Mouse (Mus musculus): ENCODE measurements around the gene Scamp4. TPM values are rescaled to one million over a fixed set of nuclear protein-coding genes. Genes with fewer than 3 reads are reported as not detected.

Gene Scamp4
- 10 to 100 TPM; 49.7 to 54.4 TPM for total RNA-seq (2021)
- long read RNA-seq, experiment 1, transcript Scamp4-201 (7 exons, 1,804 nt), result major isoform, 49 of 75 reads
- long read RNA-seq, experiment 1, partial matches to known transcripts, result 4 of 75 reads
- long read RNA-seq, experiment 1, other reads (novel, unspliced or antisense), result 14 of 75 reads
- long read RNA-seq, experiment 2, transcript Scamp4-201 (7 exons, 1,804 nt), result major isoform, 19 of 35 reads
- long read RNA-seq, experiment 2, partial matches to known transcripts, result 9 of 35 reads
- long read RNA-seq, experiment 2, other reads (novel, unspliced or antisense), result 6 of 35 reads

DNA sequence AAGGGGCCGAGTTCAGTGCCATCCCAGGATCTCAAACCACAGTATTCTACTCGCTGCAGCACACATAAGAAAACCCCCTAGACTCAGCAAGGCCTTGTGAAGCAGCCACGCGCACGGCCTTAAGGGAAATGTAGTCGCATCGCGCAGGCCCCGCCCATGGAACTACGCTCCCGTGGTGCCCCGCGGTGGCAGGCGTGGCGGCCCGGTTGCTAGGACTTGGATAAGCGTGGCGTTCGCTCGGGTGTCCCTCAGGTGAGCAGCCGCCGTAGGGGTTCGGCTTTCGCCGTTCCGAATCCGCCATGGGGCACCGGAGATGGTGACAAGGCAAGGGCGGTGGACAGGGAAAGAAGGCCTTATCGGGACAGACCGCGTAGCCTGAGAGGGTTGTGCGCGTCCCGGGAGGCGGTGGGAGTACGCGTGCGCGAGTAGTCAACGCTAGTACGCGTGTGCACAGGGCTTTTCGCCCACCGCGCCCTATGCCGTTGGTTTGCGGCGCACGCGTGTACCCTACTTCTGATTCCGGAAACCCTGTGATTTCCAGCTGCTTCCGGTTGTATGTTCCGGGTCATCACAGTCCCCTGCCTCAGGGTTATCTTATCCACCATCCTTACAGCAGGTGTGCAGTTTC is at the start of gene Scamp4, which contains the start of gene Adat3:
Gene Scamp4 (plus strand): TSS at position 175 of the 628 bp plus-strand sequence.
Gene Adat3 (plus strand): TSS at position 183 of the 628 bp plus-strand sequence.
- peak; percentile 90 to 94 for DNase-seq (ENCODE audit: low spot score in 2 of 2)

DNA sequence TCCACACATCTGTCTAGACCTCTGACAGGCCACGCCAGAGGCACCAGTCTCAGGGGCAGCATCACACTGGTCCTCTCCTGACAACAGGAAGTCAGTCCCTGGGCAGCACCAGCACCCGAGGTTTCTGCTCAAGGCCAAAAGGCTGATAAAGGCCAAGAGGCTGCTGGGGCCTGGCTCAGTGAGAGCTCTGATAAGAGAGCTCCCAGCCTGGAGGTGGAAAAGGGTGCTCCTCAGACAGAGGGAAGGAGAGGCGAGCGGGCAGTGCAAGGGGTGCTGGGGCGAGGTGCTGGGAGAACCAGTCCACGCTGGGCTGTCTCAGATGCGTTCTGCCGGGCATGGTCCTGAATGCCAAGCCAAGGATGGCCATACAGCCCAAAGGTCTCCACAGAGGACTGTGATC is 49.1 kb upstream of the Scamp4 start:
- no peak for DNase-seq (ENCODE audit: low spot score in 2 of 2)

DNA sequence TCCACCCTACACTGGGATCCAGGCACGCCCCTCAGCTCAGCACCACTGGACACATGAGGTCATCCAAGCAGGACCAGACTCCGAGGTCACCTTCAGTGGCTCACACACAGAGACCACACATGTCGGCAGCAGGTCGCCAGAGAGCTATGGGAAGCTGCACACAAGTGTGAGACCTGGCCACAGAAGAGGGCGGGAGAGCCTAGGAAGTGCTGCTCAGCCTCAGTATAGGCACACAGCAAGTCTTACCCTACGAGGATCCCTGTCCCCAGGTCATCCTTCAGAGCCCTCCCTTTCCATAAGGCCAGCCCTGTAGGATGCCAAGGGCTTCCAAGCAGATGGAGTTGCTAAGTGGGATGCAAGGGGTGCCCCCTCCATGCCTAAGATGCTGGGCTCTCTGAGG is 48.7 kb upstream of the Scamp4 start:
- DNase-seq (ENCODE audit: low spot score in 2 of 2), result no peak

DNA sequence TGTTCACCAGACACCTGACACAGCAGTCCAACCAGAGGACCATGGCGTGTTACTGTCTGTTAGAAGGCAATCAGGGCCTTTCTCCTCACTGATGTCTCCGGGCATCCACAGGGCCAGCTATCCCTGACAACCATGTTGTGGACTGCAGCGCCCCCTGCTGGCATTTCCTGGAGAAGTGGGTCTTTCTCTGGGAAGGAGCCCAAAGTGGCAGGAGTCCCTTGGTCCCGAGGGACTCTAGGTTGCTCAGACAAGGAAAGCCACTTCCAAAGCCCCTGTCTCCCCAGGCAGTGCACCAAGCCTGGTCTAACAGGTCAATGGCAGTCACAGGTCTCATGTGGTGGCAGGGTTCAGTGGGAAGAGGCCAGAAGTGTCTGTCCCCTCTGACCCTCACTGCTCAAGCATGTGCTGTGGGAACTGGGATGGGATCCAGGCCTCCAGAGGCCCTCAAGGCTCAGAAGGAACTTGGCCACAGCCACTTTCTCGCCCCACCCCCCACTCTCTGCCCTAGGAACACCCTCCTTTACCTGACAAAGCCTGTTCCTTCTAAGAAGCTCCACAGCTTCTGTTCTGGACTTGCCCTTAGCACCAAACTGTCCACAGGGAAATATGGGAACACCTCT is 45.2 kb upstream of the Scamp4 start:
- peak; percentile 89 to 90 for DNase-seq (ENCODE audit: low spot score in 2 of 2)

DNA sequence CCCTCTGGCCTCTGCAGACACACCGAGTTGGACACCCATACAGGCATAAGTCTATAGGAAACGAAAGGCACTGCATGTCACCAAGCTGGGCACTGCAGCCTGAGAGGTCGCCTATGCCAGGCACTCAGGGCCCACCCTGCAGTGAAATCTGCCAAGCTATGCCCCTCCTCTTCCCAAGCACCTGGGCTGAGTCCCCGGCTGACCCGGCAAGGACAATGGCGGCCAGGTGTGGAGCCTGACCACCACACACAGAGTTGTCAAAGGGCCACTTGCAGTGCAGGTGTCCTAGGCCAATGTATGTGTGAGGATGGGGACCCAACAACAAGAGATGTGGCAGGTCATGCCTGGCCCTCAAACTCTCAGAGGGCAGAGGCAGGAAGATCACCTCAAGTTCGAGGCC is 43.2 kb upstream of the Scamp4 start:
- DNase-seq (ENCODE audit: low spot score in 2 of 2), result no peak

DNA sequence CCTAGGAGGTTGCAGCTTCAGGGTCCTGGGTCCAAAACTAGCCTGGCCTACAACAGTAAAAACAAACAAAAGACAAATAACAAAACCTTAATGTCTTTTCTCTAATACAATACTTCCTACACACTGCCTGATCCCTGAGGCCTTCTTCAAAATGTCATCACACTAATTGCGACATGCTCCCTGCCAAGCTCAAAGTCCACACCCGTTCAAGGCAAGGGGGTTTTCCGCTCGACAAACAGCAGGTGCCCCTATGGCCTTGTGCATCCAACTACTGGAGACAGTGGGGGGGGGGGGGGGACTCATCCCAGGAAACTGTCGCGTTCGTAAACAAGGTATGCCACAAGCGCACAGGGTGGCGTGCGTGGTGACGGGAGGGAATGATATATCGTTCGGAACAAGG is 42.1 kb upstream of the Scamp4 start:
- no peak for DNase-seq (ENCODE audit: low spot score in 2 of 2)

DNA sequence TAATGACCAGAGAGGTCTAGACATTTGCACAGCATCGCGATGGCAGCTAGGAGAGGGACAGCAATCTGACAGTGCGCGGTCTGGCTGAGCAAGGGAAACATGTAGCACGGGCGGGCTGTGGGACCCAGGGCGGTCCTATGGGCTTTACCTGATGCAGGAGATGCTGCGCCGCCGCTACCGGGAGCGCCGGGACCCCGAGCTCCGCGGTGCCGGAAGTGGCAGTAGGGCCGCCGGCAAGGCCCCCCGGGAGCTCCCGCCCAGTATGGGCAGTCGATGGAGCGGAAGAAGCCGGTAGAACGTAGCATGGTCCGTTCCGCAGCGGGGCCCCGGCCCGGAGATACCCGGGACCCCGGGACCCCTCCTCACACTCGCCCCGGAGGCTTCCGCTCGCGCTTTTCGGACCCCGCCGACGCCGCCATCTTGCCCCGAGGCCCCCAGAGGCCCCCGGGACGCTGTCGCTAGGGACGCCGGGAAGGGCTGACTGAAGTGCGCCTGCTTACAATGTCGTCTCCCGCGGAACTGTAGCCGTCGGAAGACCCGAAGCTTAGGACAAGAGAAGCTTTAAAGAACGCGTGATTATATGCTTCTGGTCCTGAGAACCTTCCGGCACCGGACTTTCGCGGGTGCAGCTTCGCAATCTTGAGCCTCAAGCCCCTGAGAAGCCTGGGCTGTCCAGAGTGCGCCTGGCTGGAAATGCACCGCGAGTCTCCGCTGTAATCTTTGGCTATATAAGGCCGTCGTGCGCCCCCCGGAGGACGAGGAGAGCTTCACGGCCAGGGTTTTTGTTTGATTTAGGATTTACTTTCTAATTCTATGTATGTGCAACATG is 41.3 kb upstream of the Scamp4 start, which contains the start of gene Rexo1:
Gene Rexo1 (minus strand): TSS at position 445 of the 829 bp plus-strand sequence.
- DNase-seq (ENCODE audit: low spot score in 2 of 2), result peak; percentile 88 to 89

DNA sequence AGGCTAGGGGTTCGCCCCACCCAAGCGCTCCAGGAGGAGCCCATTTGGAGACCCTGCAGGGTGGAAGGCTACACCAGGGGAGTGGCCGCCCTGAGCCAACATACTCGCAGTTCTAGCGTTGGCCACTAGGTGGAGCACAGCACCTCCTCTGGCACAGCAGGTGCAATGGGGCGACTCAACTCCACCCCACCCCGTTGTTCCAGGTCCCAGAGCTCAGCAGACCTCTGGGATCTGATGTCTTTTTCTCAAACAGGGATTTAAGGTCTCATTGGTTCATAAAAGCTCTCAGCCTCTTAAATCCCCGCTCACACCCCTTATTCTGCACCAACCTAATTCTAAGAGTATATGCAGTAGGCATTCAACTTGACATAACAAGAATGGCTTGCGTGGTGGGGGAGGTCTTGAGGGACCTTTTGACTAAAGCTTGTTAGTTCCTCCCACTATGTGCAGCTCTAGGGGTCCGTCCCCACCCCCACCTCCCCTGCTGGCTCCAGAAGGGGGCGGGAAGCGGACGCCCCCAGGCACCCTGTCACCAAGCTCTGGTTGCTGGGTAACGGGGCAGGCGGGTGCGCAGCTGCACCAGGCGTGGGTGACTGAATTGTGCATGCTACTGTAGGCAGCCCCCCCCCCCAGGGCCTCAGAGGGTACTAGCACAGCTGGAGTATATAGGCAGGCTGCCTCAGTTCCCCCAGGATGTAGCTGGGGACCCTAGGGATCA is 36.1 kb upstream of the Scamp4 start:
- peak; percentile 88 to 90 for DNase-seq (ENCODE audit: low spot score in 2 of 2)

DNA sequence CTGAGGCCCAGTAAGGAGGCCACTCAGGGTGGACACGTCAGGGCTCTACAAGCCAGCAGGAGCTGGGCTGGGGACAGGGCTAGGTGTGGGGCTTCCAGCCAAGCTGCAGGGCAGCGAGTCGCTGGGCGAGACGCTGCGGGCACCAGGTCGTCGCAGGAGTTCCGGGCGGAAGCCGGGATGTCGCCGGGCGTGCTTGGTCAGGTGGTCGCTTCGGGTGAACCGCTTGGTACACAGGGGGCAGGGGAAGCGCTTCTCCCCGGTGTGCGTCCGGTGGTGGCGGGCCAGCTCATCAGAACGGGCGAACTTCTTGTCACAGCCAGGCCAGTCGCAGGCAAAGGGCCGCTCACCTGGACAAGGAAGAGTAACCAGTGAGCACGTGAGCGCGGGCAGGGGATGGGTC is 33.8 kb upstream of the Scamp4 start:
- no peak for DNase-seq (ENCODE audit: low spot score in 2 of 2)

DNA sequence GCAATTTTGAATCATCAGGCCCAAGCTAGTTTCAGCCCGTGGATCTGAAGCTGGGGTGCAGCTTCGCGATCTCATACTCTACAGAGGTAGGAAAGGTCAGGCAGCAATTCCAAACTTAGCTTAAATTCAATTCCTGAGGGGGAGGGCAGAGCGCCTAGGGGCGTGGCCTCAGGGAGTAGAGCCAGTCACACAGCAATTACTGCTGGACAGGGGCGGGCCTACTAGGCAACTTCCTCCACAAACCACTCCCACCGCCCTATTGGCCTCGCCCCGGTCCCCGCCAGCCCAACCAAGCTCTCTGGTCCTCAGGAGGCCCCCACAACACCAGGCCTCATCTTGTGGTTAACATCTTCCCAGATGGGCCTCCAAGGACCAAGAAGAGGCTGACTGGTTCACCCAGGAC is 33.0 kb upstream of the Scamp4 start:
- DNase-seq (ENCODE audit: low spot score in 2 of 2), result peak in 1 of 2 experiments; percentile 57

DNA sequence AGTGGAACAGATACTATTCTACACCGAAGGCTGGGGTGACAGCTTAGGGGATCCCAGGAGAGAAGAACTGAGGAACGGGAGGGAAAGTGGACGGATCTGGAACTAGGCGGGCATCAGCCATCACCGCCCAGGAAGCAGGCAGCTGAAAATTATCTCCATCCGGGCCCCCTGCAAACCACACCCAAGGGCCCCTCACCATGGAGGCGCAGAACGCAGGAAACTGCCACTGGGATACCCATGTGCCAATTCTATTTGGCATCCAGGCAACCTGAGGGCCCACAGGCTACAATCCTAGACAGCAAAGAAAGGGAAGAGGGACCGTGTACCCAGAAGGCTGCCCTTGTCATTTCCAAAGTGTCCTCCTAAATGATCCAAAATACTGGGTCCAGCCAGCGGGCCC is 32.3 kb upstream of the Scamp4 start:
- no peak for DNase-seq (ENCODE audit: low spot score in 2 of 2)

DNA sequence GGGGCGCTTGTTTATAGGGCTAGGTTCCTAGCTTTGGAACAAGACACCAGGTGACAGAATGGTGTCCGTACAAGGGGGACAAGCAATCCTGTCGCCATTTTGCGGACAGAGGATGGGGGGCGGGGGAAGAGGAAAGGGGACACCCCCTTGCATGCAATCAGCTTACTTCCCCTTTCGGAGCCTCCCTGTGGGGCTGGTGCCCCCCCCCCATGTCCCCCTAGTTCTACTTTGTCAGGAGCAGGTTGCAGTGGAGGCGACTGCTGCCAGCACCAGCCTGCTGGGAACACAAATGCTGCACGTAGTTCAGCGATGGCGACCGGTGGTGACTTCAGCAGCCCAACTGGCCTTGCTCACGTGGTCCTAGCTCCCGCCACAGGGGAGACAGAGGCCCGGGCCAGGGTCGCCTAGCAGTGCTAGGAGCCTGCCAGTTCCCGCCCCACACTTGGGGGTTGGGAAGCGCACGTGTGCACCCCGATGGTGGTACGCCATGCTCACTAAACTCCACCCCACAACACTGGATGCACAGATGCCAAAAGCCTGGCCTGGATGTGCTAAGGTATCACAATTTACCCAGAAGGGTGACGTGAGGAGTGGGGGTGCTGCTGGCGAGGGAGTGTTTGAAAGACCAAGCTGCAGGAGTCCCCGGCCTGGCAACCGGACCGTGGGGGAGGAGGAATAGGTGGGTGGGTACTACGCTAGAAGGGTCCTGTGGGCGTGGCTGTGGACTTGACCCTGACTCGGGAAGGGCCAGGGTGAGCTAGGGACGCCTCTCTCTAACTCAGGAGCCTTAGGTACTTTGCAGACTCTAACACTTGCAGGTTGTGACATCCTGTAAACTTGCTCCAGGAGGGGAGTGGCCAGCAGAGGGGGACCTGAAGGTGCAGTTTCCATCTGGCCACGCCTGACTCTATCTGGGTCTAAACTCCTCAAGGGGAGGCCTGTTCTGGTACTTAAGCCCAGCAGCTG is 31.5 kb upstream of the Scamp4 start:
- no peak for DNase-seq (ENCODE audit: low spot score in 2 of 2)

DNA sequence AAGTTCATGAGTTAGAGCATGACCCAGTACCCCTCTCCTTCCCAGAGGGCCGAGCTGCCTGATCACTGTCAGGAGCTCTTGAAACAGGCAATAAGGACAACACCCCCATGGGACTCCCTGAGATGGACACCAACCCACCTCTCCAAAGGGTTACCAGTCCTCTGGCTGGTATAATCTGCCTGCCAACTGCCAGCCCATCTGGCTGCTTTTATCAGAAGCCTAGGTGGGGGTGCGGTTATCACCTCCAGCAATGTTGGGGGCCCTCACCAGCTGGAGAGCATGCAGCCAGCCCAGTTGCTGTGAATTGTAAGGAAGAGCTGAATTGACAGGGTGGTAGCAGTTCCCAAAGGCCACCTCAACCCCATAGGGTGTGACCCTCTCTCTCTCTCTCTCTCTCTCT is 30.2 kb upstream of the Scamp4 start:
- no peak for DNase-seq (ENCODE audit: low spot score in 2 of 2)

DNA sequence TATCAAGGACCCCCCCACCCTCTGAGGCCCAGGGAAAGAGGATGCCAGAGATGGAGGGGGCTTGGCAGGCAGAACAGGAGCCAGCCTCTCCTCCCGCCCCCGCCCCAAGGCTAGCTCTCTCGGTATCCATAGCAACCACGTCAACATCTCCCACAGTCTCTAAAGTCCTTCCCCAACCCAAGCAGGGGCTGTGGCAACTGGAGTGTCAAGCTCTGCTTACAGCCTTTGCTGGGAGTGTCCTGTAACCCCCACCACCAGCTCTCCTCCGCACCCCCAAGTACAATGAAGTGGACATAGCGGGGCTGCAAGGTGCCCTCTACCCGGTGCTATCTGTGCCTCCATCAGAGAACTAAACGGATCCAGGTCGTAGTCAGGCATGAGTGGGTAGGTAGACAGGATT is 28.7 kb upstream of the Scamp4 start:
- no peak for DNase-seq (ENCODE audit: low spot score in 2 of 2)

DNA sequence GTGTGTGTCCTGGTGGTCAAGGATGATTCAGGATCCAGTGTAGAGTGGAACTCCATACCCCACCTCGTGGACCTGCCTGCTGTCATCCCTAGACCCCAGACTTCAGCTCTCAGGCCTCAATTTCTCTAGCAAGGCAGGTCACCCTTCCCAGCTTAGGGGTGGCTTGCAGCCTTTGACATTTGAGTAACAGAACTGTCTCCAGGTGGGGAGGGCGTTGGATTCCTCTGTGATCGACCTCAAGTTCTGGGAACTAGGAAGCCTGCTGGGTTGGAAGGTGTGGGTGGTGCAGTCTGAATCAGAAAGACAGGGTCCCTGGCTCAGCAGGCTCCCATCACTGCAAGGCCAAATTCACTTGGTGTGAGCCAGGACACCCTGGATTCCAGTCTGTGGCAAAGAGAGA is 27.8 kb upstream of the Scamp4 start:
- no peak for DNase-seq (ENCODE audit: low spot score in 2 of 2)

DNA sequence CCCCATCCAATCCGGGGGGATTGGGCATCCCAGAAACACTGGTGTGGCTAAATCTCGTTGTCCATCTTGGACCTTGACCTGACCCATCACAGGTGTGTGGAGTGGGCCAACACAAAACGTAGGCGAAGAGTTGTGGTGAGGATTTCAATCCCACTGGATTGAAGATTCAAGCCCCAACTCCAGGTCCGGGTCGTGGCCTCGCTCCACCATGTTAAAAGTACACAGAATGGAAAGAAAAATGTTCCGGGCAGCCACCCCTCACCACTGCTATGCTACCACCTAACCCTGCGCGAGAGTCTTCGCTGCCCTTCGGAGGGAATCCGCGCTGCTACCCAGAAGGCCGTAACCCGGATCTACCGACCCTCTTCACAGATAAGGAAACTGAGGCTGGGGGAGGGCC is 26.7 kb upstream of the Scamp4 start:
- DNase-seq (ENCODE audit: low spot score in 2 of 2), result no peak

DNA sequence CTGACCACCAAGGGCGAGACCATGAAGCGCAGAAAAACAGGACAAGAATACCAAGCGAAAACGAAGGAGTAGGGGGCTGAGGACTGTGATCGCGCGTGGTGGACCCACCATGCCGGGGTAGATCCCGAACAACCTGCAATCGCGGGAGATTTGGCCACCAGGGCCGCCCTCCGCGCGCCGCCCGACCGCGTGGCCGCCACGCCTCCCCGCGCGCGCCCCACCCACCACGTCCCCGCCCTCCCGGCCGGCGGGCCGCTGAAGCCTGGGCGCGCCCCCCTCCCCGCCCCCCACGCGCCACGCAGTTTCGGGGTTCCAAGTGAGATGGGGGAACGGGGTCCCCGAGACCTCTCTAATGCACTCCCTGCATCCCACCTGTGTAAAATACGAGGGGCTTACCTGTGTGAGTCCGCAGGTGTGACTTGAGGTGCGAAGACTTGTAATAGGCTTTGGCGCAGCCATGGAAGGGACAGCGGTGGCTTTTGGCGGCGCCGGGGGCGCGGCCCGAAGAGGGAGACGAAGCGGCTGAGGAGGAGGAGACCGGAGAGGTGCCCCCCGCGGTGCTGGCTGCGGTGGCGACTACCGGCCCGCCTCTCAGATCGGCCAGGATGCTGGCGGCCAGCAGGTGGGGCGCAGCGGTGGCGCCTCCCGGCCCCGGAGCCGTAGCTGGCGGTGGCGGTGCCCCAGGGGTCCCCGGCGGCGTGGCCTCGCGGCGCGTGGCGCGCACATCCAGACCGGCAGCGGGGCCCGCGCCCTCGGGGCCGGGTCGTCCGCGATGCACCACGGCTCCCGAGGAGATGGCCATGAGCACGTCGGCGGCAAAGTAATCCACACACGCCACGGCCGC is 26.1 kb upstream of the Scamp4 start:
- DNase-seq (ENCODE audit: low spot score in 2 of 2), result peak; percentile 63 to 75

Measured in adrenal gland, adult 18-20 months (tissue).